Mouse (Mus musculus) gastrocnemius, postnatal 10 days (tissue): ENCODE data around the gene Lama2. TPM values are rescaled to one million over a fixed set of nuclear protein-coding genes. Genes with fewer than 3 reads are reported as not detected.
"Not testable (repeated sequence)": the region's sequence is repeated elsewhere in the genome, so short reads cannot be mapped to it uniquely, and the experiment has no call there.

ENCODE experiments used
- DNase-seq: peaks from one replicate; pipeline ENCODE4 v3.0.0; 2021; ENCODE audit warnings: mixed read lengths
- total RNA-seq, 2 experiments: library from RNA; stranded (reverse); gene quantifications; 2 replicates each; pipeline ENCODE4 v1.2.3; 2021

The Lama2 gene
- total RNA-seq, 2 experiments from 2014 or later, result 177 to 203 TPM

GRCm38 (mm10) chr10:27005716-27006115 lies 613.8 kb downstream of the Lama2 start:
- no peak for DNase-seq

- DNase-seq, result no peak
Measured at GRCm38 (mm10) chr10:27001554-27002178, 617.9 kb downstream of the Lama2 start.

- no peak for DNase-seq
Measured at GRCm38 (mm10) chr10:26996684-26997083, 622.9 kb downstream of the Lama2 start.

GRCm38 (mm10) chr10:26995987-26996386 lies 623.6 kb downstream of the Lama2 start:
- DNase-seq, result no peak

GRCm38 (mm10) chr10:26995182-26995975 lies 624.2 kb downstream of the Lama2 start:
- DNase-seq, result peak; percentile 41

GRCm38 (mm10) chr10:26993971-26994761 lies 625.4 kb downstream of the Lama2 start:
- DNase-seq, result no peak

- DNase-seq, result no peak
Measured at GRCm38 (mm10) chr10:26985451-26985850, 634.1 kb downstream of the Lama2 start.

GRCm38 (mm10) chr10:26984082-26984481 lies 635.5 kb downstream of the Lama2 start:
- not testable (repeated sequence) for DNase-seq

GRCm38 (mm10) chr10:26983583-26983982 lies 636.0 kb downstream of the Lama2 start:
- DNase-seq, result no peak

- no peak for DNase-seq
Measured at GRCm38 (mm10) chr10:26982621-26983020, 636.9 kb downstream of the Lama2 start.

- no peak for DNase-seq
Measured at GRCm38 (mm10) chr10:26975372-26975771, 644.2 kb downstream of the Lama2 start.

- DNase-seq, result no peak
Measured at GRCm38 (mm10) chr10:26974224-26974623, 645.3 kb downstream of the Lama2 start.

GRCm38 (mm10) chr10:26973575-26973974 lies 646.0 kb downstream of the Lama2 start:
- DNase-seq, result no peak

- DNase-seq, result no peak
Measured at GRCm38 (mm10) chr10:26958513-26958912, 661.0 kb downstream of the Lama2 start.

GRCm38 (mm10) chr10:26950448-26950847 lies 669.1 kb downstream of the Lama2 start:
- DNase-seq, result no peak

- no peak for DNase-seq
Measured at GRCm38 (mm10) chr10:26949667-26950066, 669.9 kb downstream of the Lama2 start.

GRCm38 (mm10) chr10:26948331-26948730 lies 671.2 kb downstream of the Lama2 start:
- no peak for DNase-seq

- no peak for DNase-seq
Measured at GRCm38 (mm10) chr10:26939549-26939948, 680.0 kb downstream of the Lama2 start.

GRCm38 (mm10) chr10:26938464-26938863 lies 681.1 kb downstream of the Lama2 start:
- DNase-seq, result not testable (repeated sequence)

GRCm38 (mm10) chr10:26936056-26936455 lies 683.5 kb downstream of the Lama2 start:
- DNase-seq, result not testable (repeated sequence)
